Mouse (Mus musculus) 416B (cell line): ENCODE results near the gene Cep55.

Source experiments
- DNase-seq: peaks from one replicate; pipeline ENCODE4 v3.0.0; 2011; ENCODE audit warnings: low read depth

Cep55 gene

DNA sequence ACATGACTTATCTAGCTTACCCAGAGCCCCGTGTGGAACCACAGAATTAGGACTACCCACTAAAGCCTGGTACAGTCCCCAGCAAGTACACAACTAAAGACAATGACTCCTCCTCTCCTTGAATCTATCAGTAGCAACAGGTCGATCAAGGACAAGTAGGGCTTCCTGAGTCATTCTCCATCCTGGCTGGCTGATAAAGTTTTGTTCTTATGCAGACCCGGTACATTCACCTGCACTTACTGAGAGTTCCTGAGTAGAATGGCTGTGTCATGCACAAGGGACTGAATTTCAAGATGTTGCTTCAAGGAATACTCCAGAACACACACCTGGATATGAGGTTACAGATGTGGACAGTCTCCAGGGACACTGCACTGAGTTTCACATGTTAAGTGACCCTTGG, 9.6 kb upstream of the Cep55 start:
- DNase-seq: no peak

DNA sequence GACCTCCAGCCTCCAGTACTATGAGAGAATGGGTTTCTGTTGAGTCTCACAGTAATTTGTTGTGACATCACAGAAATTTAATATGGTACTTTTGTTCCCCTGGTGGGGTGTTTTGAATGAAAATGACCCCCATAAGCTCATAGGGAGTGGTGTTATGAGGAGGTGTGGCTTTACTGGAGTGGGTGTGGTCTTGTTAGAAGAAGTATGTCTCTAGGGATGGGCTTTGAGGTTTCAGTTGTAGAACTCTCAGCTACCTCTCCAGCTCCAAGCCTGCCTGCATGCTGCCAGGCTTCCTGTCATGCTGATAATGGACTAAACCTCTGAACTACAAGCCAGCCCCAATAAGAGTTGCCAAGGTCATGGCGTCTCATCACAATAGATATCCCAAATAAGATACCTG, 5.1 kb upstream of the Cep55 start:
- DNase-seq: no peak

DNA sequence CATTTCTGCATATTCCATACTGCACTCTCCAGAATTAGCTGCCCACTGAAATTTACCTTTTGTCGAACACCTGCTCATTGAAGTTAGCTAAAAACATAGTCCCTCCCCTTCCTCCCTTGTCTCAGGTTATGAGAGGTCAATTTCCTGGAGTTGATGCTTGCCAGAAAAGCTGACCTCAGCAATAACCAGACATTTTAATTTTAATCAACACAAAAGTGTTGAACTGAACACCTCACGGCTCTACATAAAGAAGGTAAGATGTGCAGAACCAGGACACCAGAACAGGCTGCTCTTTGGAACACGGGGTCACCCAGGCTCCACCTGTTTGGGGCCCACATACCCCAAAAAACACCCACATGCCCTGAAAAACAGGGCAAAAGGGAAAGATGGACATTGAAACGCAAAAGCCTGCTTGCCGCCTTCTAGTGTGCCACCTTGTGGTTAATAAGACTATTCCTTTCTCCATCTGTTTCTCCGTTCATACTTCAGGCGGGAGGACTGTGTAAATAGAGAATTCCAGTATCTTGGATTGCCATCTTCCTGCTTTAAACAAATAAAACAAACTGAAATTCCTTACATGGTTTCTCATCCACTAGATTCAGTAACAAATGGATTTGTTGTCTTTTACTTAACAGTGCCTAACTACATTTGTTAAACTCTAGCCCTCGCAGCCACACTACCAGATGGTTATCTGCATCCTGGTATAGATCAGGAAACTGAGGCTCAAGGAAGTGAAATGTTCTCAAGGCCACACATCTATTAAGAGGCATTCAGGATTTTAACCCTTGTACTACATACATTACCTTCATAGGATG, 1.4 kb upstream of the Cep55 start:
- peak; percentile 78 for DNase-seq

- peak; percentile 89 for DNase-seq
These were observed 577 bp upstream of the Cep55 start for GRCm38 (mm10) chr19:38054149-38054719.

- DNase-seq: peak; percentile 65
These were observed 987 bp downstream of the Cep55 start for GRCm38 (mm10) chr19:38055798-38056197.

- peak; percentile 24 for DNase-seq
These were observed 1.5 kb downstream of the Cep55 start for GRCm38 (mm10) chr19:38056276-38056675.

- no peak for DNase-seq
These were observed 2.1 kb downstream of the Cep55 start for GRCm38 (mm10) chr19:38056931-38057330.

DNA sequence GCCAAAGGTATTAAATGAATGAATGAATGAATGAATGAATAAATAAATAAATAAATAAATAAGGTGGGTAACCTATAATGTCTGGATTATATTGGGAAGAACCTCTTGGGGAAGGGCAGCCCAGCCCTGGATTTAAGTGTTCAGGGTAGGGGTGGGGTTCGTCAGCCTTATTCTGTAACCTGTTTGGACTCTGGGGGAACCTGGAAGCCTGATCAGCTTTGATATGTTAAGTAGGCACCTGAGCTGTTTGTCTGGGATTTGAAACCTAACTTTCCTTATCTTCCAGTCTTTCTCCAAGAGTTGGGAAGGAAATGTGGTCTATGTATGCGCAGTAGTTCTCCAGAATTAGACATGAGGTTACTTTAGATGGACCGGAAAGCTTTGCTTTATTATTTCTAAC, 8.4 kb downstream of the Cep55 start:
- DNase-seq: no peak

- no peak for DNase-seq
These were observed 9.2 kb downstream of the Cep55 start for GRCm38 (mm10) chr19:38064051-38064450.

- DNase-seq: no peak
These were observed 18.4 kb downstream of the Cep55 start for GRCm38 (mm10) chr19:38073226-38073625.

DNA sequence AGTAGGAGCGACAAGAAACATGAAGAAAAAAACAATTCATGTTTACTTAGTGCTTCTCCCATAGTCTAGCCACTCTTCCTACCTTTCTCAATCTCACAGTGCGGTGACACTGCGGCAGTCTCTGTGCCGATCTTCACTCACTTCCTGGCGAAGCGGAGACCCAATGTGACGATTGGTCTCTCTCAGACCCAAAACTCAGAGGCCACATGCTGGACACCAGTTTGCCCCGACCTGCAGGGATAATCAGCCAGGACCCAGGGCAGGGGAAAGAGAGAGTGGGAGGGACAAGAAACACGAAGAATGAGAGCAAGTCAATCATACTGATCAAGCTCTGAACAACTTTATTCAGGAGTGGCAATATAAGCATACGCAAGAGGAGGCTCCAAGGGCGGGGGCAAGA, 20.2 kb downstream of the Cep55 start:
- no peak for DNase-seq

GRCm38 (mm10) chr19:38076251-38076650, 21.4 kb downstream of the Cep55 start:
- DNase-seq: peak; percentile 41

DNA sequence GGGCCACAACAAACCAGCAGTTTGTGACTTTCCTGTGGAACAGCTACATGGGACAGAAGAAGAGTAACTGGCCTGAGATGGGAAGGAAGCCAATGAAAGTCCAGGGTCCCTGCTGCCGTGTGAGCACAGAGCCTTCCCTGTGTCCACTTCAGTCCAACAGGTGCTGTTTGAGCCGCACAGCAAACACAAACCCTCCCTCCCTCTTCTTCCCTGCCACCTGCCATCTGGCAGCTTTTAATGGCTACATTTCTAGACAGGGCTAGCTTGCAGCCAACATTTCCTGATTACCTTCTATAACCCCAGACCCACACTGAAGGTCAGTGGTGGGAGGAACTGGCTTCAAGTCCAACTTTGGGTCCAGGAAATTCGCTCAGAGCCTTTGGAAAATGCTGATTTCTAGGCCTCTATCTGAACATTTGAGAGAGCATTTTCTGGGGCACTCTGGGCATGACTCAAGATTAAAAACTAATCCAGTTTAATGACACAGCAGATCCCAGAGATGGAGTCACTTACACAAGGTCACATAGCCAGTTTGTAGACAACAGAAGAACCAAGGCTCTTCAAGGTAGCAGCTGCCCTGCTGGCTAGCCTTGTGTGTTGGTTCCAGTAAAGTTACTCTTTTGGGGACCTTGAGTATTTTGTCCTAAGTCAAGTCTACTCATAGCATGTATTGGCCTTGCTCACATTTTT, 23.2 kb downstream of the Cep55 start:
- DNase-seq: no peak

- no peak for DNase-seq
These were observed 26.6 kb downstream of the Cep55 start for GRCm38 (mm10) chr19:38081361-38081760.

GRCm38 (mm10) chr19:38082931-38083525, 28.2 kb downstream of the Cep55 start:
- DNase-seq: no peak

DNA sequence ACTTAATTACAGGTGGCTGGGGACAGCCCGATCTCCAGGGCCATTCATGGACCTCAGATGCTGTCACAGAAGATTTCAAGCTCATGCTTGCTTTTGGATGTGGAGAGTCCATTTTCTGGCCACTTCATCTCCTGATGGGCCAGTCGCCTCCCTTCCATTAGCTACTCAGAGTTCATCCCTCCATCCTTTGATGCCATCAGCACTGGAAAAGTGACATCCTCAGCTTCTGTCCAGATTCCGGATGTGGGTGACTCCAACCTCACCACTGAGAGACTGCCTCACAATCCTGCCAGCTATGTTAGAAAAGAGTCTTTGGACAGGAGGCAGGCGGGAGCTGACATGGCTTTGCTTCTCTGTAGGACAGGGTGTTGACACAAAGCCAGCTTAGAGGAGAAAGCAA, 31.0 kb downstream of the Cep55 start:
- DNase-seq: no peak

DNA sequence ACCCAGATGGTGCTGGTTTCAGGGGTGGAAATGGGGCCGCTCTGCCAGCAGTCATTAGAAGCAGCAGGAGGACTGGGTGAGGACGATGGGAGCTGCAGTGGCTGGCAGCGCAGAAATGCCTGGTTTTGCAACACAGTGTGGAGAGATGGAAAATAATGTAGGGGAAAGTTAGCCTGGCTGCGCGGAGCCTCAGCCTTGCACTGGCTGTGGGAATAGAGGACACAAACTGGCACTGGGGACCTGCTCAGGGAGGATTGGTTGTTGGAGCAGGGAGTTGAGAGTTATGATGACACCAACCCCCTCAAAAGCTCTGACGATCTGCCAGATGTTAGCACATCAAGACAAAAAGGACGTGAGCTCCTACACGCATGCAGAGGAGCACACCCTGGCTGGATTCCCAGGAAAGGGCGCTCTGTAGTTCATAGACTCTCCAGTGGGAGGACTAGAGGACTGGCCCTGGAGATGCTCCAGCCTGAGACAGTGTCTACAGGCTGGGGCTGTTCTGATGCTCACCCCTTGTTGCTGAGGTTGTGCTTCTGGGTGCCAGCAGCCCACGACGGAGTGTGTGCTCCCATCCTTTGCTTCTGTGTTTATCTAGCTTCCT, 32.2 kb downstream of the Cep55 start:
- no peak for DNase-seq

GRCm38 (mm10) chr19:38089358-38089757, 34.5 kb downstream of the Cep55 start:
- no peak for DNase-seq

DNA sequence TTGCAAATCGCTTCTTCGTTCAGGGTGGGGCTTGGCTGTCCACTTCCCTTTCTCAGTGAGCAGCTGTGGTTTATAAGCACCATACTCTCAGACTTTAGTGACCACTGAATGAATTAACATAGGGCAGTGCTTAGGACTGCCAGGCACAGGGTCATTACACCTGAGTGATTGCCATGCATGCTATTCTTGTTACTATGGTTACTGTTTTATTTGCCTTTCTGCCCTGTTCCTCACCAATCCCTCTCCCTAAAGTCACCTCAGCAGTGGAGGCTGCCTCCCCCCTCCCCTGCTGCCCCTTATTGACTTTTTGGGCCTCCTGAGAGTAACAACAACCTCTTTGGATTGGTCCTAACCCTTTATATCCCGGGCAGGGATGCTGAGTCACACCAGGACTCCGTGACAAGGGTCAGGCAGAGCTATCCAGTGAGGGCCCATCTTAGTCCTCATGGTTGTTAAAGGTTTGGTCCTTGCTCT, 36.7 kb downstream of the Cep55 start:
- DNase-seq: peak; percentile 21

GRCm38 (mm10) chr19:38096231-38096630, 41.4 kb downstream of the Cep55 start:
- DNase-seq: peak; percentile 15

GRCm38 (mm10) chr19:38096858-38097758, 42.3 kb downstream of the Cep55 start, which contains the start of gene Ffar4:
Gene Ffar4, plus strand, starts transcription at chr19:38097071.
- peak; percentile 37 for DNase-seq
